Mouse (Mus musculus): Measurements from ENCODE around the gene Eomes. TPM values are rescaled to one million over a fixed set of nuclear protein-coding genes. Genes with fewer than 3 reads are reported as not detected.

The Eomes gene
- polyA plus RNA-seq, 1 experiment, result 0.09 TPM

GRCm38 (mm10) chr9:118519101-118519500 is 41.1 kb downstream of the Eomes start:
- Histone ChIP-seq H3K36me3 (ENCODE audit: control insufficient read depth, insufficient read depth, low read length) (peaks cover 2% of the 10 kb centered on the region), H3K27me3 (ENCODE audit: control insufficient read depth, insufficient read depth, low read length) (no peaks in the 10 kb centered on the region), H3K27ac (ENCODE audit: control insufficient read depth, insufficient read depth, low read depth, low read length) (no peak overlapping the region), H3K4me3 (ENCODE audit: control insufficient read depth, low read depth, low read length) (no peak overlapping the region), H3K4me1 (ENCODE audit: control insufficient read depth, insufficient read depth, low read length) (peaks cover 4% of the 10 kb centered on the region; the same call in 1 of the 2 replicates)
- TF ChIP-seq POLR2A (IDR thresholded peaks at IDR 0.05; ENCODE audit: control insufficient read depth, low read depth, low read length), result no peak
- TF ChIP-seq CTCF (IDR thresholded peaks at IDR 0.05; ENCODE audit: control insufficient read depth, insufficient read depth, insufficient replicate concordance, low read depth, low read length), result no peak

GRCm38 (mm10) chr9:118520011-118520410 is 42.0 kb downstream of the Eomes start:
- Histone ChIP-seq H3K27ac (ENCODE audit: control insufficient read depth, insufficient read depth, low read depth, low read length) (no peak overlapping the region), H3K4me3 (ENCODE audit: control insufficient read depth, low read depth, low read length) (no peak overlapping the region), H3K27me3 (ENCODE audit: control insufficient read depth, insufficient read depth, low read length) (no peaks in the 10 kb centered on the region), H3K36me3 (ENCODE audit: control insufficient read depth, insufficient read depth, low read length) (no peaks in the 10 kb centered on the region; the same call in 1 of the 2 replicates), H3K4me1 (ENCODE audit: control insufficient read depth, insufficient read depth, low read length) (peaks cover 4% of the 10 kb centered on the region; the same call in 1 of the 2 replicates)
- TF ChIP-seq POLR2A (IDR thresholded peaks at IDR 0.05; ENCODE audit: control insufficient read depth, low read depth, low read length) (no peak), CTCF (IDR thresholded peaks at IDR 0.05; ENCODE audit: control insufficient read depth, insufficient read depth, insufficient replicate concordance, low read depth, low read length) (no peak)

DNA sequence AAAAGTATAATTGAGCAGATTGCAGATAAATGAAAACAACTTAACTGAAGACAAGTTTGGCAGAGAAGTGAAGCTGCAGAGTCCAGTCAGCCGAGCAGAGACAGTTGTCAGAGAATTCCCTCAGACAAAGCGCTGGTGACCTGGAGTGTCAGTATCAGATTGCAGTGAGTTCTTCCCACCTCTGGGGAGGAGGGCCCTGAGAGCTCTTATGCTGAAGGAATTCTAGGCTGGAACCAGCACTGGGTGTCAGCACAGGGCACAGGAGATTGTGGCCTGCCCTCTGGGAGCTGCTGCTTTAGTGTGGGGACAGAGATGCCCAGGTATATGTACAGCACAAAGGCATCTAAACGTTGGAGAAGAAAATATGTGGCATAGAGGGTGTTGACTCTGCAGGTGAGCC is 42.8 kb downstream of the Eomes start:
- H3K27ac ChIP-seq (ENCODE audit: control insufficient read depth, insufficient read depth, low read depth, low read length), result no peak overlapping the region
- no peak for TF ChIP-seq POLR2A (IDR thresholded peaks at IDR 0.05; ENCODE audit: control insufficient read depth, low read depth, low read length)
- no peak for TF ChIP-seq CTCF (IDR thresholded peaks at IDR 0.05; ENCODE audit: control insufficient read depth, insufficient read depth, insufficient replicate concordance, low read depth, low read length)
- no peak overlapping the region for H3K4me3 ChIP-seq (ENCODE audit: control insufficient read depth, low read depth, low read length)
- no peaks in the 10 kb centered on the region; the same call in 1 of the 2 replicates for H3K36me3 ChIP-seq (ENCODE audit: control insufficient read depth, insufficient read depth, low read length)
- H3K27me3 ChIP-seq (ENCODE audit: control insufficient read depth, insufficient read depth, low read length), result no peaks in the 10 kb centered on the region
- H3K4me1 ChIP-seq (ENCODE audit: control insufficient read depth, insufficient read depth, low read length), result peaks cover 4% of the 10 kb centered on the region; the same call in 1 of the 2 replicates

DNA sequence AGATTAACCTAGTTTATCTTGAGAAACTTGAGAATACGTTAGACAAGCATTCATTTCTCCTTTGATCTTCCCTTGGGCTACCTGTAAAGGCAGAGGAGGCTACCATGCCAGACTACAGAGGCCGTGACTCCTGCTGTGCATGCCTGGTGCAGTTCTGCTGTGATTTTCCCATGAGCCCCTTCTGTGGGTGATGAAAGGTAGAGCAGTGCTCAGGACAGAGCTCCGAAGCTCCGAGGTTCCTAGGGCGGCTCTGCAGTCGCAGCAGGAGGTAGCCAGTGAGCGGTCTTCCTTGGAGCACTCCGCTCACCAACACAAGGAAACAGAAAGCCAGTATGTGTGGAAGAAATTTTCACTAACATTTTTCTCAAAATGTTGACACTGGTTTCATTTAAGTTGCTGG is 43.6 kb downstream of the Eomes start:
- no peak for TF ChIP-seq CTCF (IDR thresholded peaks at IDR 0.05; ENCODE audit: control insufficient read depth, insufficient read depth, insufficient replicate concordance, low read depth, low read length)
- no peak for TF ChIP-seq POLR2A (IDR thresholded peaks at IDR 0.05; ENCODE audit: control insufficient read depth, low read depth, low read length)
- Histone ChIP-seq H3K36me3 (ENCODE audit: control insufficient read depth, insufficient read depth, low read length) (peaks cover 1% of the 10 kb centered on the region; the same call in 1 of the 2 replicates), H3K4me3 (ENCODE audit: control insufficient read depth, low read depth, low read length) (no peak overlapping the region), H3K4me1 (ENCODE audit: control insufficient read depth, insufficient read depth, low read length) (peaks cover 4% of the 10 kb centered on the region; the same call in 1 of the 2 replicates), H3K27ac (ENCODE audit: control insufficient read depth, insufficient read depth, low read depth, low read length) (no peak overlapping the region), H3K27me3 (ENCODE audit: control insufficient read depth, insufficient read depth, low read length) (no peaks in the 10 kb centered on the region)

GRCm38 (mm10) chr9:118523738-118524137 is 45.7 kb downstream of the Eomes start:
- Histone ChIP-seq H3K27me3 (ENCODE audit: control insufficient read depth, insufficient read depth, low read length) (no peaks in the 10 kb centered on the region), H3K36me3 (ENCODE audit: control insufficient read depth, insufficient read depth, low read length) (peaks cover 5% of the 10 kb centered on the region), H3K4me1 (ENCODE audit: control insufficient read depth, insufficient read depth, low read length) (peaks cover 4% of the 10 kb centered on the region; the same call in 1 of the 2 replicates), H3K4me3 (ENCODE audit: control insufficient read depth, low read depth, low read length) (no peak overlapping the region), H3K27ac (ENCODE audit: control insufficient read depth, insufficient read depth, low read depth, low read length) (no peak overlapping the region)
- no peak for TF ChIP-seq CTCF (IDR thresholded peaks at IDR 0.05; ENCODE audit: control insufficient read depth, insufficient read depth, insufficient replicate concordance, low read depth, low read length)
- no peak for TF ChIP-seq POLR2A (IDR thresholded peaks at IDR 0.05; ENCODE audit: control insufficient read depth, low read depth, low read length)

- Histone ChIP-seq H3K27ac (ENCODE audit: control insufficient read depth, insufficient read depth, low read depth, low read length) (no peak overlapping the region), H3K4me3 (ENCODE audit: control insufficient read depth, low read depth, low read length) (no peak overlapping the region), H3K4me1 (ENCODE audit: control insufficient read depth, insufficient read depth, low read length) (no peaks in the 10 kb centered on the region), H3K36me3 (ENCODE audit: control insufficient read depth, insufficient read depth, low read length) (peaks cover 5% of the 10 kb centered on the region), H3K27me3 (ENCODE audit: control insufficient read depth, insufficient read depth, low read length) (no peaks in the 10 kb centered on the region)
- TF ChIP-seq POLR2A (IDR thresholded peaks at IDR 0.05; ENCODE audit: control insufficient read depth, low read depth, low read length) (no peak), CTCF (IDR thresholded peaks at IDR 0.05; ENCODE audit: control insufficient read depth, insufficient read depth, insufficient replicate concordance, low read depth, low read length) (no peak)
Observed at GRCm38 (mm10) chr9:118527056-118527455, 49.0 kb downstream of the Eomes start.

DNA sequence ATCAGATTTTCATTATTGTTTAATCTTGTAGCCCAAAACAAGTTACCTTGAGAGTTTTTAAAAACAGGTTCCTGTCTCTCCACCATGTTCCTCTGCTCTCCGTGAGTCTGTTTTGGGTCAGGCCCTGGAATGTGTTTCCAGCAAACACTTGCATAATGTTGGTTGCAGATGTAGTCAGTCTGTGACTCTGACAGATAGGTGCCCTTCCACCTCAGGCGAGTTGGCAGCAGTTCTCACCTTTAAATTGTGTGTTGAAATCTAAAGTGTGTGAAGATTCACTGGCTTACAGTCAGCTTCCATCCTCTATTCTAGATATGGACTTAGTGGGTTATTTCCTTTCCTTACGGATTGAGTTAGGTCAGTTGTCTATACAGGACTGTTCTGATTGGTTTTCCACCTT is 51.8 kb downstream of the Eomes start:
- H3K36me3 ChIP-seq (ENCODE audit: control insufficient read depth, insufficient read depth, low read length), result peaks cover 8% of the 10 kb centered on the region
- H3K27me3 ChIP-seq (ENCODE audit: control insufficient read depth, insufficient read depth, low read length), result no peaks in the 10 kb centered on the region
- H3K27ac ChIP-seq (ENCODE audit: control insufficient read depth, insufficient read depth, low read depth, low read length), result no peak overlapping the region
- TF ChIP-seq CTCF (IDR thresholded peaks at IDR 0.05; ENCODE audit: control insufficient read depth, insufficient read depth, insufficient replicate concordance, low read depth, low read length) (no peak), POLR2A (IDR thresholded peaks at IDR 0.05; ENCODE audit: control insufficient read depth, low read depth, low read length) (no peak)
- no peaks in the 10 kb centered on the region for H3K4me1 ChIP-seq (ENCODE audit: control insufficient read depth, insufficient read depth, low read length)
- no peak overlapping the region for H3K4me3 ChIP-seq (ENCODE audit: control insufficient read depth, low read depth, low read length)

DNA sequence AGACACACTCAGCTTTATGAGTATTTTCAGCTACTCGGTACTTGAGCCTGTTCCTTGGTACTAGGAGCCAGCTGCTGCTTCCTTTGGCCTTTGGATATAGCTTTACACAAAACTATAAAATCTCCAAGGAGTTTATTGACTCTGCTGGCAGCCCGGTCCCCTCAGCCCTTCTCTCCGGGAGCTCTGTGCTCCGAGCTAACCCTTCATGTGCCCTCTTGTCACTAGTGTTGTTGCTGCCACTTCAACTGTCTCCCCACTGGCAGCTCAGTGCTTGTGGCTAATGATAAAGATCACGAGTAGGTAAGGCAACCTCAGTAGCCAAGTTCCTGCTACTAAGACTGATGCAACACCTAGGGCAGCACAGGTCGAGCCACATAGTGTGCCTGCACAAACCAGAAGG is 52.7 kb downstream of the Eomes start:
- Histone ChIP-seq H3K4me3 (ENCODE audit: control insufficient read depth, low read depth, low read length) (no peak overlapping the region), H3K27ac (ENCODE audit: control insufficient read depth, insufficient read depth, low read depth, low read length) (no peak overlapping the region), H3K36me3 (ENCODE audit: control insufficient read depth, insufficient read depth, low read length) (peaks cover 8% of the 10 kb centered on the region), H3K4me1 (ENCODE audit: control insufficient read depth, insufficient read depth, low read length) (no peaks in the 10 kb centered on the region), H3K27me3 (ENCODE audit: control insufficient read depth, insufficient read depth, low read length) (no peaks in the 10 kb centered on the region)
- TF ChIP-seq POLR2A (IDR thresholded peaks at IDR 0.05; ENCODE audit: control insufficient read depth, low read depth, low read length) (no peak), CTCF (IDR thresholded peaks at IDR 0.05; ENCODE audit: control insufficient read depth, insufficient read depth, insufficient replicate concordance, low read depth, low read length) (no peak)
